Mouse (Mus musculus) cerebellum, adult 11 months (tissue): ENCODE results near the gene Pqbp1.
A peak's percentile ranks its signal among the peaks of the same experiment; 100 is the strongest.

Source experiments
- DNase-seq: peaks from one replicate; pipeline ENCODE4 v3.0.0; 2022

Gene Pqbp1

GRCm38 (mm10) chrX:7878007-7878419, 21.1 kb downstream of the Pqbp1 start, which contains the start of gene Pim2:
Gene Pim2, plus strand, starts transcription at chrX:7878262.
- DNase-seq = peak; percentile 84

- no peak for DNase-seq
These were observed 29.2 kb downstream of the Pqbp1 start for GRCm38 (mm10) chrX:7869826-7870225.

- no peak for DNase-seq
These were observed 30.6 kb downstream of the Pqbp1 start for GRCm38 (mm10) chrX:7868506-7868905.

GRCm38 (mm10) chrX:7867141-7867540, 31.9 kb downstream of the Pqbp1 start:
- no peak for DNase-seq

GRCm38 (mm10) chrX:7865786-7866185, 33.3 kb downstream of the Pqbp1 start:
- no peak for DNase-seq

- DNase-seq = no peak
These were observed 33.7 kb downstream of the Pqbp1 start for GRCm38 (mm10) chrX:7865343-7865742.

- DNase-seq = no peak
These were observed 34.5 kb downstream of the Pqbp1 start for GRCm38 (mm10) chrX:7864551-7864950.

GRCm38 (mm10) chrX:7863181-7863580, 35.9 kb downstream of the Pqbp1 start:
- no peak for DNase-seq

GRCm38 (mm10) chrX:7859191-7859753, 39.8 kb downstream of the Pqbp1 start:
- DNase-seq = no peak

GRCm38 (mm10) chrX:7854578-7854977, 44.5 kb downstream of the Pqbp1 start:
- DNase-seq = no peak

GRCm38 (mm10) chrX:7847845-7848244, 51.2 kb downstream of the Pqbp1 start:
- no peak for DNase-seq
